Mouse (Mus musculus) liver, adult 2 months (tissue): Measurements from ENCODE around the gene Rinl.

Experiments
- CTCF ChIP-seq: fragments of 200-500 bp; IDR thresholded peaks from 2 replicates; pipeline ENCODE4 v1.5.1; 2011; ENCODE audit warnings: low read depth, low read length, control low read depth
- POLR2A ChIP-seq: fragments of 200-500 bp; IDR thresholded peaks from 2 replicates; pipeline ENCODE4 v1.6.1; 2011; ENCODE audit warnings: low read length, control low read depth; ENCODE audit not compliant: insufficient read depth; ENCODE audit errors: extremely low read depth

- no peak for TF ChIP-seq CTCF
- no peak for TF ChIP-seq POLR2A
These were observed 35.2 kb downstream of the Rinl start for GRCm38 (mm10) chr7:28823932-28824331.
